Mouse (Mus musculus) ES-Bruce4 (cell line): Measurements from ENCODE around the gene Ptchd3. TPM values are rescaled to one million over a fixed set of nuclear protein-coding genes. Genes with fewer than 3 reads are reported as not detected.

Experiments used
- H3K27ac ChIP-seq: 2 replicates; pipeline ENCODE4 v1.5.1; 2012; ENCODE audit warnings: low read length, inconsistent platforms; ENCODE audit not compliant: insufficient read depth
- H3K27me3 ChIP-seq: 2 replicates; pipeline ENCODE4 v1.6.1; 2012; ENCODE audit warnings: mild to moderate bottlenecking, low read length, inconsistent platforms; ENCODE audit not compliant: control insufficient read depth, poor library complexity, insufficient read depth, severe bottlenecking
- H3K36me3 ChIP-seq: 2 replicates; pipeline ENCODE4 v1.6.1; 2012; ENCODE audit warnings: inconsistent platforms, mild to moderate bottlenecking, low read length, moderate library complexity; ENCODE audit not compliant: control insufficient read depth, poor library complexity, insufficient read depth, severe bottlenecking
- H3K4me1 ChIP-seq: one replicate; pipeline ENCODE4 v1.8.1; 2011; ENCODE audit warnings: low read length; ENCODE audit not compliant: control insufficient read depth, insufficient read depth
- H3K4me3 ChIP-seq: 2 replicates; pipeline ENCODE4 v1.5.1; 2011; ENCODE audit warnings: low read depth, mild to moderate bottlenecking, low read length
- H3K9ac ChIP-seq: 2 replicates; pipeline ENCODE4 v1.6.1; 2012; ENCODE audit warnings: low read depth, mild to moderate bottlenecking, inconsistent platforms; ENCODE audit not compliant: poor library complexity, severe bottlenecking
- H3K9me3 ChIP-seq: replicated peaks from 2 replicates; pipeline ENCODE4 v1.6.1; 2012; ENCODE audit warnings: mild to moderate bottlenecking, low read length, inconsistent platforms; ENCODE audit not compliant: control insufficient read depth, poor library complexity, insufficient read depth, severe bottlenecking
- CTCF ChIP-seq: IDR thresholded peaks from one replicate; pipeline ENCODE4 v1.8.1; 2011; ENCODE audit warnings: low read depth, low read length
- EP300 ChIP-seq: IDR thresholded peaks from 2 replicates; pipeline ENCODE4 v1.6.1; 2011; ENCODE audit warnings: low read depth, low read length; ENCODE audit not compliant: insufficient read depth
- POLR2A ChIP-seq: IDR thresholded peaks from one replicate; pipeline ENCODE4 v1.8.1; 2011; ENCODE audit warnings: low read length; ENCODE audit not compliant: insufficient read depth
- polyA plus RNA-seq: library from polyadenylated mRNA; stranded (reverse); fragments of >200 nt; gene quantifications from 2 replicates; pipeline ENCODE4 v1.2.4, GENCODE M21; 2011; ENCODE audit warnings: low read depth; ENCODE audit not compliant: missing spikeins, insufficient read depth, insufficient read length

Ptchd3 gene
- not detected in 2 replicates for polyA plus RNA-seq

DNA sequence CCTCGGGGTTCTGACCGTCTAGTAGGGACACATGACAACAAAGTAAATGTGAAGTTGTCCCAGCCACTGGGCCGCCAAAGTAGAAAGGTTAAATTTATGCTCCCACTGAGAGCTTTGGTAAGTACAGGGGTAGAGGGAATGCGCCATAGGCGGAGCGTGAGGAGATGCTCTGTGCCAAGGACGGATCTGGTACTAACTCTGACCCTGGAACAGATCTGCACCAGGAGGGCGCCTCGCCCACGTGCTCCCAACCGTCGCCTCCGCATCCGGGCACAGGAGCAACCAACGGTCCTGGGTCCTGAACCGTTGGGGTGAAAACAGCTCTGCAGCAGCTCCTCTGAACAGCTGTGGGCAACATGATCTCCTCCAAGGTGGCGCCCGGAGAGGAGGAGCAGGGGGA, at the start of gene Ptchd3:
Ptchd3 (plus strand) TSS at position 301 of the 400 bp plus-strand sequence.
- peaks cover 6% of the 10 kb centered on the region for H3K27me3 ChIP-seq
- TF ChIP-seq CTCF, result no peak
- no peaks in the 10 kb centered on the region for H3K9me3 ChIP-seq
- H3K27ac ChIP-seq, result no peak within 1 kb of the TSS
- H3K36me3 ChIP-seq, result no peaks in the 10 kb centered on the region
- H3K9ac ChIP-seq, result peak within 1 kb of the TSS; percentile 27
- no peaks in the 10 kb centered on the region for H3K4me1 ChIP-seq
- H3K4me3 ChIP-seq, result peak within 1 kb of the TSS; percentile 67

DNA sequence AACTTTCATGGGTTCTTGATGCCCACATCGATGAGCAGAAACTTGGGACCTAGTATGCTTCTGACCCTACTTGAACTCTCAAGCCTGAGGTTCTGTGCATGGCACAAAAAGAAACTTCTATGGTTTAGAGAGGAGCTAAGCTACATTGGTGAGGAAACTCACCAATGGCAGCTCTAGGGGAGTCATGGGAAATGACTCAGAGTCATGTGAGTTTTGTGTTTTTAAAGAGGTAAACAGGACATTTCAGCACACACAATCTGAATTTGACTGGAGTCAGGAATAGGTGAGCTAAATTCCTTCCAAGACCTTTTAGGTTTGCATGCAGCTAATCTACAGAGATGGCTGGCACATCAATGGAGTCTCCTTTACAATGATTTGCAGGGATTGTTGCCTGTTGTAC, 48.2 kb upstream of the Ptchd3 start:
- Histone ChIP-seq H3K27ac (no peak overlapping the region), H3K27me3 (no peaks in the 10 kb centered on the region), H3K36me3 (no peaks in the 10 kb centered on the region), H3K4me1 (no peaks in the 10 kb centered on the region), H3K9me3 (no peaks in the 10 kb centered on the region; the same call in 1 of the 2 replicates), H3K9ac (no peak overlapping the region), H3K4me3 (no peak overlapping the region)
- no peak for TF ChIP-seq POLR2A
- TF ChIP-seq EP300, result no peak
- no peak for TF ChIP-seq CTCF

DNA sequence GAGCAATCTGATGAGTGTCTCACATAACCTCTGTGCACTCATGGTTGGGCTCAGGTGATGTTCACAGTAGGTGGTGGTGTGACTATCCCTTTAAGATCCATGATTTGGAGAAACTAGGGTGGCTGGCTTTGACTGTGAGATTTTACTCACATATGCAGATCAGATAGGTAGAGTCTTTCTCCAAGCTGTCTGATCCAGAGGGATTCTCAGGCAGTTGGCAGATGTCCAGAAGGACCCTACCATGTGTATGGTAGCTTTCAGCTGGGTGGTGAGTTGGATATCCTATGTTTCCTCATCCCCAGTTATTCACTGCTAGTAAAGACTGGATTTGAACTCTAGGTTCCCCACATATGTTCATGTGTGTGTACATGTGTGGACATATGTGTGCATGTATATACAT, 42.6 kb upstream of the Ptchd3 start:
- no peaks in the 10 kb centered on the region for H3K27me3 ChIP-seq
- H3K9ac ChIP-seq, result no peak overlapping the region
- TF ChIP-seq POLR2A, result no peak
- no peak for TF ChIP-seq EP300
- no peak for TF ChIP-seq CTCF
- no peak overlapping the region for H3K27ac ChIP-seq
- H3K4me3 ChIP-seq, result no peak overlapping the region
- H3K9me3 ChIP-seq, result no peaks in the 10 kb centered on the region
- H3K36me3 ChIP-seq, result no peaks in the 10 kb centered on the region
- no peaks in the 10 kb centered on the region for H3K4me1 ChIP-seq

DNA sequence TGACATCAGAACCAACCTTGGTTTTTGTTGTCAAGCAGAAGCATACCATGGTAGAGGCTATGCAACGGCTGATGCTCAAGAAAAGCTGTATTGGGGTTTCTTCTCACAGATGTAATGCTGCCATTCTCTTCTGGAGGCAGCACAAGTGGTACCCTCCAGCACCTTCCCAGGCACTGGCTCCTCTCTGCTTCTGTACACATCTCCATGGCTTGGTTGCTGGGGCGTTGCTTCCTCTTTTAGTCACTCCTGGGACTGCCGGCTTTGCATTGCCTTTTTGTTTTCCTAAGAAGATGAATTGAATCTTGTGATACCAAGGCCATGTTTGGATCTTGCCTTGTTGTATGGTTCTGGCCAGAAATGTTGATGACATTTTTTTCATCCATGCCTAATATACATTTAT, 40.5 kb upstream of the Ptchd3 start:
- Histone ChIP-seq H3K36me3 (no peaks in the 10 kb centered on the region), H3K9ac (no peak overlapping the region), H3K4me3 (no peak overlapping the region), H3K9me3 (no peaks in the 10 kb centered on the region), H3K27me3 (no peaks in the 10 kb centered on the region), H3K27ac (no peak overlapping the region), H3K4me1 (no peaks in the 10 kb centered on the region)
- TF ChIP-seq EP300, result no peak
- no peak for TF ChIP-seq POLR2A
- no peak for TF ChIP-seq CTCF

DNA sequence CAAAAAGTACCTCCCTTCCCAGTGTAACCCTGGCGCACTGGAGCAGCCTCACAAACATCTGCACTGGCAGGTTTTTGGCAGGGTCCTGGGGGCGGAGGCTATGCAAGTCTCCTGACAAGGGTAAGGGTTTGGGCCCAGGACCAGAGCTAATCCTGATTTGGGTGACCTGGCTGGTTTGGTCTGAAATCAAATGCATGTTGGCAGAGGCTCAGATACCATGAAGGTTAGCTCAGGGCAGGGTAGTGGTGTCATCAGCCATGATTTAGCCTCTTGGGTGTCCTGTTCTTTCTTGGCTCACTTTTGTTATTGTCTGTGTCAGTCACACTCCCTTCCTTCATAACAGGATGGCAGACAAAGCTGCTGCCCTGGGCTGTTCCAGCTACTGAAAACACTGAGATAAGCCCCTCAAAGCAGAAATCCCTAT, 39.4 kb upstream of the Ptchd3 start:
- TF ChIP-seq EP300 (no peak), POLR2A (no peak), CTCF (no peak)
- Histone ChIP-seq H3K36me3 (no peaks in the 10 kb centered on the region), H3K9me3 (no peaks in the 10 kb centered on the region), H3K27ac (no peak overlapping the region), H3K9ac (no peak overlapping the region), H3K4me3 (no peak overlapping the region), H3K27me3 (no peaks in the 10 kb centered on the region), H3K4me1 (no peaks in the 10 kb centered on the region)

DNA sequence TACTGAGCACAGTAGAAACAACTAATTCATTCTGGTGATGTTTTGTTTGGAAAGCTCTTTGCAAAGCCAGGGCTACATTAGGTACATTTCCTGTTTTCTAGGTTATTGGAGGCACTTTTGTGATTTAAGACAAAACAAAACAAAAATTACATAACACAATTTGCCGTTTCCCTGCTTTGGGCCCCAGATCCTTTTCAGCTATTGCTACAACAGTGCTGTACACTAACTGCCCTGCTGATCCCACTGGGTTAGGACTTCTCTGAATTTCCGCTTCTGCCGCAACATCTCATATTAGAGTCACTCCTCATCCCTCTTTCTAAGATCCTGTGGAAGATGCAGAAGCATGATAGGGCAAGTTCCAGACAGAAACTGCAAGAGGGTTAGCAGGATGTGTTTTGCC, 38.6 kb upstream of the Ptchd3 start:
- TF ChIP-seq EP300 (no peak), CTCF (no peak), POLR2A (no peak)
- H3K4me1 ChIP-seq, result no peaks in the 10 kb centered on the region
- no peaks in the 10 kb centered on the region for H3K27me3 ChIP-seq
- no peaks in the 10 kb centered on the region for H3K36me3 ChIP-seq
- no peak overlapping the region for H3K27ac ChIP-seq
- no peaks in the 10 kb centered on the region for H3K9me3 ChIP-seq
- H3K9ac ChIP-seq, result no peak overlapping the region
- H3K4me3 ChIP-seq, result no peak overlapping the region
